Mouse (Mus musculus) embryonic stem cell, embryonic (primary cell): ENCODE data around the gene Rnase10.
"Not testable (repeated sequence)": the region's sequence is repeated elsewhere in the genome, so short reads cannot be mapped to it uniquely, and the experiment has no call there.

Experiments
- CTCF ChIA-PET, 4 experiments: fragments of 300-600 bp in 2 of 4; fragments of 350-600 bp in 2 of 4; sonication (Branson Sonifier 250); formaldehyde crosslinking; loops; one replicate each; lab custom pipeline; 2022; ENCODE audit warnings: inconsistent platforms in 2 of 4; lab: Charles Lee
- POLR2A ChIA-PET, 4 experiments: fragments of 300-600 bp in 2 of 4; fragments of 350-600 bp in 2 of 4; sonication (Branson Sonifier 250); formaldehyde crosslinking; loops; one replicate each; lab custom pipeline; 2022; ENCODE audit warnings: antibody characterized with exemption in 4 of 4, inconsistent platforms in 1 of 4; lab: Charles Lee

Gene Rnase10

DNA sequence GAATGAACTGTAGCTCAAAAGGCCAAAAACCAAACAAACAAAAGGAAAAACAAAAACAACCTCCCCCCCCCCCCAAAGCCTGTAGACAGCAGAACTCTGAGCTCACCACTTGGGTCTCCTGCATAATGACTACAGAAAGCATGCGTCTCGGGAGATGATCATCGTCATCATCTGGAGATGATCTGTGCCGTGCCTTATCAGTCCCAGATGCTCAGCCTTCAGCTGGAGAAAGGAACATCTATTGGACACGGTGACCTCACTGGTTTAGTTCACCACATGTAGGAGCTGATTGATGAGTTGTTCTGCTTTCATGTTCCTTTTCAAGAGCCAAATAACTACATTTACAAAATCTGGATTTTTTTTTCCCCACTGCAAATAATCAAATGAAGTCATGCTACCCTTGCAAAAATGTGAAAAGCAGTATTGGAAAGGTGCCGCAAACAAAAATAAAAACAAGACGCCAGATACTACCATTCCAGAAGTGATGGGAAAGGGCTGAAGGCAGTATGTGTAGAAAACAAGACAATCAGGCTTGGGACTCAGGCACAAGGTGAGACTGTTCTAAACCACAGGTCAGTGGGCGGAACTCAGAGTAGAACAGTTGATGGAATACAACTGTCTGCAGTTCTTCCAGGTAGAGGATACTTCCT is at the start of gene Rnase10:
Rnase10 (plus strand) TSS at position 600 of the 650 bp plus-strand sequence.
- ChIA-PET CTCF (interaction anchor here in 2 of 4 experiments (0.6 to 1.4 kb wide), 4 partner anchors 19 to 142 kb away, joined by 3 to 5 read pairs (median 4); no protein-coding TSS in a partner anchor), POLR2A (interaction anchor here in 2 of 4 experiments (0.6 to 1.9 kb wide), 6 partner anchors 11 to 201 kb away, joined by 3 to 7 read pairs (median 4); partner anchors contain the start of gene Ccnb1ip1 (in 1 of the 2))

DNA sequence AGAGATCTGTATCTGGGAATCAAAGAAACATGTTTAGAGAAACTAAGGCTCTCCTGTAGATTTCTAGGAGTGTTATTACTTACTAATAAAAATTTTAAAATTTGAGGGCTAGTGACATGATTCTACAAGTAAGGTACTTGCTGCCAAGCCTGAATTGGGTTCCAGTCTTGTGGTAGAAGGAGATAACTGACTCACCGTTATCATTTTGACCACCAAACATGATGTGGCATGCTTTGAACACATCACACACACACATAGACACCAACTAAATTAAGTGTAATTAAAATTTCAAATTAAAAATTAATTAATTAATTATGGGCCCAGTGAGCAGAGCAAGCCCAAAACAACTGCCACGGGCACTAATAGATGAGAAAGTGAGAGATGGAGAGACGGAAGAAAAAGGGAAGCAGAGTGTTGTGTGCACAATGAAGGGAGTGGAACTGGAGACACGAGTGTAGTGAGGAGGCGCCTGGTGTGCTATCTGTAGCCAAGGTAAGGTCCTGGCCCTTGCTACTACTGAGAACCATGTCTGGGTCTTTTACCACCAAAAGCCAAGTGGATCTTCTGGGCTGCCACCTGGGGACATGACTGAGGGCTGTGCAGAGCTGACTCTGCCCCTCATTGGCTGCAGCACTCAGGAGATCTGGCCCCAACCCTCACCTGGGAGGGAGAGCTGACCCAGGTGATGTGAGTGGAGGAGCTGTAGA is 49.1 kb upstream of the Rnase10 start:
- CTCF ChIA-PET = not testable (repeated sequence)
- POLR2A ChIA-PET = interaction anchor here in 2 of 4 experiments (1.0 to 2.0 kb wide), 2 partner anchors 9 to 20 kb away, joined by 4 to 6 read pairs; no protein-coding TSS in a partner anchor

DNA sequence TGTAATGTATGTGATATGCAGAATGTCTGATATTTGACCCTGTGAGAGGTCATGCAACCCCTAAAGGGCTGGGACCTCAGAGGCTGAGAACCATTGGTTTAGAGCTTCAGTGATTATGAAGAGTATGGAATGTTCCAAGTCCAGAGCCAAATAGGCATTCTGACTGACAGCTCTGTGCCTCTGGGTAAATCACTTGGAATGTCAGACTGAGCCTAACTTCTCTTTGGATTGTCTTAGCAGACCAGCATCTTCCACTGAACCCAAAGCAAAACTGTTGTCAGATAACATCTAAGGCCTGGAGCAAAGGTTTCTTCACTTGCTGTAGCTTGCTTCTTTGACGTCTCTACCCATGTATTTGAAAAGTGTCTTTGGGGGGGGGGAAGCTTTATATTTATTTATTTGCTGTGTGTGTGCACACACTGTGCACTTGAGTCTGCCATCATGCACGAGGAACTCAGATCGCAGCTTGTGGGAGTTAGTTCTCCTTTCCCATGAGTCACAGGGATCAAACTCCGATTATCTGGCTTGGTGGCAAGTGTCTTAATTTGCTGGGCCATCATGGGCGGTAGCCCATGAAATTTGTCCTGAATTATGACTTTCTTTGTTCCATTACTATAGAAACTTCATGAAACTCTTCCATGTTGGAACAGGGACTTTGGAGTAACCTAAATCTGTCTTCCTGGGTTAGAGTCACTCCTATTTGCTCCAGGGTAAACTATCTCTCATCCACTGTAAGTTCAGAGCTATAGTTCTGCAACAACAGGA is 39.2 kb upstream of the Rnase10 start:
- CTCF ChIA-PET = interaction anchor here in 2 of 4 experiments (0.6 to 1.0 kb wide), 3 partner anchors 12 to 57 kb away, joined by 3 to 4 read pairs (median 4); no protein-coding TSS in a partner anchor
- POLR2A ChIA-PET = interaction anchor here in 2 of 4 experiments (0.6 to 4.7 kb wide), 9 partner anchors 12 to 1131 kb away, joined by 3 to 20 read pairs (median 4); partner anchors contain the start of genes Pip4p1 (in 2 of the 2), Pnp (in 2 of the 2), Ccnb1ip1 (in 1 of the 2) and Osgep (in 1 of the 2)

DNA sequence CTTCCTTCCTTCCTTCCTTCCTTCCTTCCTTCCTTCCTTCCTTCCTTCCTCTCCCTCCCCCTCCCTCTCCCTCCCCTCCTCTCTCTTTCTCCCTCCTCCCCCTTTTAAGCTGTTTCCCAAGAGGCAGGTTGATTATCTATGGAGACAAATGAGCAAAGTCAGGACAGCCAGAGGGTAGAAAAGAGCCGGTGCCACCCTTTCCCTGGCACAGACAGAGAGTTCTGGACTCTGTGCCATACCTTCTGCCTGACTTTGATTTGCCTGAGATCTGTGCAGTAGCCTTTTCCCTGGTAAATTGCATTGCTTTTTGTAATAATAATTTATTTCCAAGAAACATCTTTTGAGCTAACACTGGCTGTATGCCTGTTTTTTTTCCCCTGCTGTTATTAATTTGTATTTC is 38.5 kb upstream of the Rnase10 start:
- ChIA-PET CTCF (interaction anchor here in 2 of 4 experiments (0.6 to 1.0 kb wide), 3 partner anchors 12 to 56 kb away, joined by 3 to 4 read pairs (median 4); no protein-coding TSS in a partner anchor), POLR2A (interaction anchor here in 2 of 4 experiments (0.6 to 4.7 kb wide), 14 partner anchors 9 to 1131 kb away, joined by 3 to 20 read pairs (median 4); partner anchors contain the start of genes Pip4p1 (in 2 of the 2), Pnp (in 2 of the 2), Ccnb1ip1 (in 1 of the 2) and Gm49342 (in 1 of the 2))

DNA sequence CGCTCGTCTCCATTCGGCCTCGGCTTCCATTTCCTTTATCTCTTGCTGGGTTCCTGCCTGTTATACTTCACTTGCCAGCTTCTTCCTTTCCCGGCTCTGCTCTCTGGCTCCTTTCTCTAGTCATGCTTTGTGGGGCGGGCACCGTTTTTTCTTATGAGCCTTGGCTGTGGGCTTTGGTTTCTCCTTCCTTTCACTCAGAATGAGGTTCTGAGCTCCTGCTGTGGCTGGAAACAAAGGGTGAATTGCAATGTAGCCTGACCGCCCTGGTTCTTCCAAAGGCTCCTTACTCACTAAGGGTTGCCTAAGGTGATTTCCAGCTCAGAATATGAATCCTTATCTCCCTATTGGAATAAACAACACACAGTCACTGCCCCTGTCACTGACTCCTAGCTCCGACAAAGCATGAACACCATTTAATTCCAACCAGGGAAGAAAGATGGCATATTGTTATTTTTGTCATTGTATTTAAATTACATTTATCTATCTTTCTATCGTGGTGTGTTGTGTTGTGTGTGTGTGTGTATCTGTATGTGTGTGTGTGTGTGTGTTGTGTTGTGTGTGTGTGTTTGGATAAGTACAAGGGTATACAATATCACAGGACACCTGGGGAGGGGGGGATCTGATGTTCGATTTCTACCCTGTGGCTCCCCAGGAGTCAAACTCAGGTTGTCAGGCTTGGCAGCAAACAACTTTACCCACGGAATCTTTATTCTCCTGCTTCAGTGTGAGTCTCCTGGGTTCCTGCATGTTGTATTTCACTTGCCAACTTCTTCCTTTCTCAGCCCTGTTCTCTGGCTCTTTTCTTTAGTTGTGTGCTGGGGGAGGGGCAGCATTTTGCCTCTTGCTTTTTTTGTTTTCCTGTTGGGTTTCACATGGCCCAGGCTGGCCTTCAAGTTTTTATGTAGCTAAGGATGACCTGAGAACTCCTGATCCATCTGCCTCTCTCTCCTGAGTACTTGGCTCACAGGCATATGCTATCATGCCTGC is 37.7 kb upstream of the Rnase10 start:
- POLR2A ChIA-PET = interaction anchor here in 2 of 4 experiments (0.6 to 4.7 kb wide), 14 partner anchors 8 to 52 kb away, joined by 3 to 20 read pairs (median 4); partner anchors contain the start of genes Pip4p1 (in 2 of the 2), Pnp (in 2 of the 2), Gm49342 (in 1 of the 2) and Osgep (in 1 of the 2)

DNA sequence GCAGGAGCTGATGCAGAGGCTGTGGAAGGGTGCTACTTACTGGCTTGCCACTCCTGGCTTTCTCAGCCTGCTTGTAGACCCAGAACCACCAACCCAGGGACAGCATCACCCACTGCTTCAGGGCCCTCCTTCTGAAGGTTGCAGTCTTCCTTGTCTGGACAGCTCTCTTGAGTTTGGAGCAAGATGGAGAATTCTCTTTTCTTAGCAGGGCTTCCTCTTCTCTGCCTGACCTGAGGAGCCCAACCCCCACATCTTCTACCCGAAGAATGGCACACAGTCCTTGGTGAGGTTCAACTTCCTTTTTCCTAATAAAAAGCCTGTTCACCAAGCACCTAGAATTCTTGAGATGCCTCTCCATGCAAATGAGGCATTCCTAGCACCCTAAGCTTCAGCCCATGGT is 36.7 kb upstream of the Rnase10 start:
- ChIA-PET CTCF (no interaction called here), POLR2A (interaction anchor here in 2 of 4 experiments (0.6 to 4.7 kb wide), 5 partner anchors 9 to 50 kb away, joined by 3 to 20 read pairs (median 9); partner anchors contain the start of genes Pip4p1 (in 2 of the 2) and Pnp (in 2 of the 2))

More for the DNA sequence above, 37.7 kb upstream of the Rnase10 start:
- CTCF ChIA-PET = no interaction called here

DNA sequence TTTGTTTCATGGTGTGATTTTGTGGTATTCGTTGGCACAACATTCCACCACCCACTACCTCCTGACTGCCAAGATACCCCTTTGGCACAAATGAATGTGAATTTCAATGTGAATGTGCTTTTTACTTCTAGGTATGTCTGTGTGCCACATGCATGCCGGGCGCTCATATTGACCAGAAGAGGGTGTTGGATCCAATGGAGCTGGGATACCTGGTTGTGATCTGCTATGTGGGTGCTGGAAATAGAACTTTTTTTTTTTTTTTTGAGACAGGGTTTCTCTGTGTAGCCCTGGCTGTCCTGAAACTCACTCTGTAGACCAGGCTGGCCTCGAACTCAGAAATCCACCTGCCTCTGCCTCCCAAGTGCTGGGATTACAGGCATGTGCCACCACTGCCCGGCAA is 34.5 kb upstream of the Rnase10 start:
- POLR2A ChIA-PET = interaction anchor here in 2 of 4 experiments (0.6 to 1.4 kb wide), 6 partner anchors 14 to 42 kb away, joined by 3 to 5 read pairs (median 3); partner anchors contain the start of genes Gm49342 (in 1 of the 2), Pip4p1 (in 1 of the 2) and Pnp (in 1 of the 2)

DNA sequence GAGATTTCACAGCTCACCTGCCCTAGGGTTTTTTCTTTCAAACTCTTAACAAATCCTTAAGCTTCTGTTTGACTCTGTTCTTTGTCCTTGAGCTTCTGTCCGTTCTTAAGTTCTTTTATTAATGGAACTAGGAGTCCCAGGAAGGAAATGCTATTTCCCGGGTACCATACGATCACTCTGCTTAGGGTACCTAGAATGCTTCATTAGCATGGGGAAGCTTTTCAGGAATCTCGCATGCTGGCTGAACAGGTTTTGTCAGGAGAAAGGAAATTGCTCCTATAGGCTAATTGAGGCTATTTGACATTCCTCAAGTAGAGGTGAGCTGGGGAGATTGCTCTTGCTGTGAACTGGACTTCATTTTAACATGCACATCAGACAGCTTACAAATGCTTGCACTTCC is 33.9 kb upstream of the Rnase10 start:
- ChIA-PET CTCF (interaction anchor here in 1 of 4 experiments (0.6 to 1.2 kb wide), 2 partner anchors 53 to 118 kb away, joined by 3 to 4 read pairs; no protein-coding TSS in a partner anchor), POLR2A (interaction anchor here (0.6 to 1.4 kb wide), 11 partner anchors 13 to 92 kb away, joined by 3 to 5 read pairs (median 3); partner anchors contain the start of genes Apex1 (in 1 of the 4), Gm49342 (in 1 of the 4), Osgep (in 1 of the 4) and Pip4p1 (in 1 of the 4))

More for the DNA sequence above, 34.5 kb upstream of the Rnase10 start:
- CTCF ChIA-PET = interaction anchor here in 1 of 4 experiments (1.2 kb wide), 1 partner anchor 117 kb away, joined by 4 read pairs; no protein-coding TSS in a partner anchor

DNA sequence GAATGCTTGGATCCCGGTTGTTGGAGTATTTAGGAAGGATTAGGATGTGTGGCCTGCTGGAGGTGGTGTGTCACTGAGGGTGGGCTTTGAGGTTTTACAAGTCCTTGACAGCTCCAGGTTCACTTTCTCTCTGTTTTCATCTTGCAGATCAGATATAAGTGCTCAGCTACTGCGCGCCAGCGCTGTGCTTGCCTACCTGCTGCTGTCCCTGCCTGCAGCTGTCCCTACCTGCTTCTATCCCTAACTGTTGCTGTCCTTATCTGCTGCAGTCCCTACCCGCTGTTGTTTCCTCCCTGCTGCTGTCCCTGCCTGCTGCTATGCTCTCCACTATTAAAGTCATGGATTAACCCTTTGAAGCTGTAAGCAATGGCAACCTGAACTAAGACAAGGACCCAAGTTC is 32.5 kb upstream of the Rnase10 start:
- CTCF ChIA-PET = no interaction called here
- POLR2A ChIA-PET = interaction anchor here in 1 of 4 experiments (1.4 kb wide), 1 partner anchor 50 kb away, joined by 3 read pairs; the partner anchor contains the start of genes Apex1 and Osgep

DNA sequence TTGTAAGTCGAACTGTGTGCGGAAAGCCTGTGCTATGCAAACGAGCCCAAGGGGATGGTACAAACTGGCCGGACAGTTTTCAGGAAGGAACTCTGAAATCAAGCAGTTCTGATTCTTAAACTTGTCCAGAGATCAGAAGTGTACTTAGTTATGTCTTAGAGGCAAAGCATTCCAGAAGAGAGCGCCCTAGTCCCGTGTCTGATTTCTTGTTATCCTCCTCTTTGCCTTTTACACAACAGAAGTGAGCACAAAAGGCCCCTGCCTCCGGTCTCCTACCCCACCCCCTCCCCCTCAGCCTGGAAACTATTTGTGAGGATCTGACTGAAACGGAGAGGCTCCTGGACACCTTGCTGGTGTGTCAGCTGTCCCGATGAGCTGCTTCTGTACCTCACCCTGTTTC is 30.9 kb upstream of the Rnase10 start:
- CTCF ChIA-PET = interaction anchor here in 2 of 4 experiments (0.7 to 1.5 kb wide), 2 partner anchors 51 to 67 kb away, joined by 3 to 9 read pairs; no protein-coding TSS in a partner anchor
- POLR2A ChIA-PET = interaction anchor here in 2 of 4 experiments (0.6 to 1.8 kb wide), 5 partner anchors 13 to 169 kb away, joined by 3 to 6 read pairs (median 4); partner anchors contain the start of genes Ccnb1ip1 (in 1 of the 2), Parp2 (in 1 of the 2), Pip4p1 (in 1 of the 2) and Pnp (in 1 of the 2)

DNA sequence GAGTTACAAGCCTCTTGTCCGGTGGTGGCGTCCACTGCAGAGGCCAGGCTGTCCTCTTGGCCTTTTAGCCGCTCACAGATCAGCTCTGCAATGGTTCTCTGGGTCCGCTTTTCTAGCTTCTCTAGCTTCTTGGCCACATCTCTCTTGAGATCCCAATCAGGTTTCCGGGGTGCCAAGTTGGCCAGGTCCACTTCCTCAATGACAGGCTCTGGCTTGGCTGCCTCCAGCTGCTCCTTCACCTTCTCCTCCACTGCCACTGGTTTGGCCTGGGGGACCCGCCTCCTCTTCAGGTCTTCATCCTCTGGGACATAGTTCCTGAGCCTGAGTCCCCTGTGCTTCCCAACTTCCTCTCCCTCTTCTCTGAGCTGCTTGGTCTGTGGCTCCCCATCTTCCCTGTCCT is 29.1 kb upstream of the Rnase10 start:
- ChIA-PET POLR2A (interaction anchor here in 1 of 4 experiments (1.2 to 3.1 kb wide), 7 partner anchors 9 to 55 kb away, joined by 3 to 20 read pairs (median 7); partner anchors contain the start of genes Apex1, Osgep, Pip4p1 and Pnp), CTCF (interaction anchor here in 1 of 4 experiments (1.6 kb wide), 1 partner anchor 113 kb away, joined by 3 read pairs; the partner anchor contains the start of genes Ang and Rnase4)

DNA sequence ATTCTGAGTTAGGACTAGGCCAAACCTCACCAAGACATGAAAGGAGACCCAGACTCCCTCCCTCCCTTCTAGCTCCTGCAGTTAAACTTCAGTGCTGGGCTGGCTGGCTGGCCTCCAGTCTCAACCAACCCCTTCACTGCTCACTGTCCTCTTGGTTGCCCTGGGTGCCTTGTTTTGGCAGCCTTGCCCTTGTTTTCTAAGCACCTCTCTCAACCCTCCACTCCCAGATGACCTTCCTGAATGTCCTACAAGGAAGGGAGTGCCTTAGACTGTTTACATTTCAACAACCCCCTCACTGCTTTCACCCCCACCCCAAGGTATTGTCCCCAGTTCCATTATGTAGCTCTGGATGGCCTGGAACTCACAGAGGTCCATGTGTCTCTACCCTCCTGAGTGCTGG is 27.9 kb upstream of the Rnase10 start:
- ChIA-PET POLR2A (interaction anchor here in 3 of 4 experiments (0.6 to 3.1 kb wide), 15 partner anchors 9 to 86 kb away, joined by 3 to 20 read pairs (median 3); partner anchors contain the start of genes Pnp (in 2 of the 3), Gm49342 (in 1 of the 3) and Pip4p1 (in 1 of the 3)), CTCF (interaction anchor here in 1 of 4 experiments (0.6 kb wide), 1 partner anchor 171 kb away, joined by 4 read pairs; no protein-coding TSS in a partner anchor)

DNA sequence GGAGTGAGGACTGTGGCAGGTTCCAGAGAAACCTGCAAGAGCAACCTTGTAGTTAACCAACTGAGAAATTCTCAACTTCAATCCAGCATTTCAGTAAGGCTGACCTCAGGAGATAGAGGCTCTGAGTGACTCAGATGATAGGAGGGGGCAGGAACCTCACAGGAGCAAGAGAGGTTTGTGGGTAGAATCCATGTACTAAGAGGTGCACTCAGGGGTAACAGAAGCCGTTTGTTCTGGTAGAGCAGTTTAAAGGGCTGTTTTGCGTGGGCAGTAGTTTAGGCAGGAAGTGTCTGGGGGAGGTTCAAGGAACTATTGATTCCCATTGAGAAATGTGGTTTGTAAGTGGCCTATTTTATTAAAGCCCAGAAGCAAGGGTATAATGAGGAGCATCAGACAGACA is 26.3 kb upstream of the Rnase10 start:
- POLR2A ChIA-PET = interaction anchor here in 1 of 4 experiments (3.1 kb wide), 1 partner anchor 12 kb away, joined by 20 read pairs; no protein-coding TSS in a partner anchor
- CTCF ChIA-PET = interaction anchor here in 1 of 4 experiments (0.6 kb wide), 1 partner anchor 12 kb away, joined by 4 read pairs; no protein-coding TSS in a partner anchor

DNA sequence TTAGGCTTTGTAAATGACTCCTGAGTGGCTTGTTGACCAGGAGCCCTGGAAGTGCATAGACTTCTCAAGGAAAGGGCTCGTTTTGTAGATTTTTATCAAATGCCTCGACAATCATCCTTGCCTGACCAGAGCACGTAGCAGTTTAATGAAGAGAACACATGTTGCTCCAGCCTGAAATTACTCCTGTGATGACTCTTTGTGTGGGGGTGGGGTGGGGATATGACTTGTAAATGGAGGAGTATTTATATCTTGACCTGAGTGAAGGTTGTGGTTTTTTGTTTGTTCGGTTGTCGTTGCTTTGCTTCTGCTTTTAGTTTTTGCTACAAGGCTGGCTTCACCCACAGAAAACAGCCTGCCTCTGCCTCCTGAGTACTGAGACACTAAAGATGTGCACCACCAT is 25.7 kb upstream of the Rnase10 start:
- ChIA-PET CTCF (no interaction called here), POLR2A (interaction anchor here in 1 of 4 experiments (0.6 to 0.7 kb wide), 3 partner anchors 32 to 427 kb away, joined by 3 to 6 read pairs (median 4); no protein-coding TSS in a partner anchor)

DNA sequence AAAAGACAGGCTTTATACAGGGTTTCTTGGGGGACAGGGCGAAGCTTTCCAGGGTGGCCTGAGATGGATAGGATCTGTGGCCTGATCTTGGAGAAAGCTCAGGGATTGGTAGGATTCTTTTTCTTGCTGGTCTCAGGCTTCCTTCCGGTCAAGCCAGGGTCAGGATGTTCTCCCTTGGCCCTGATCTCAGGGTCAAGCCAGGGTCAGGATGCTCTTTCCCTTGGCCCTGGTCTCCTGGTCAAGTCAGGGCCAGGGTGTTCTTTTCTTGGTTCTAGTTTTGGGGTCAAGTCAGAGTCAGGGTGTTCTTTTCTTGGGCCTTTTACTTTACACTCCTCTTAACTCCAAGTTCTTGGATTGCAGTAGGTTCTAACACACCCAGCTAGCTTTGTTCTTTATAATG is 19.9 kb upstream of the Rnase10 start:
- CTCF ChIA-PET = no interaction called here
- POLR2A ChIA-PET = interaction anchor here in 1 of 4 experiments (2.8 kb wide), 1 partner anchor 8 kb away, joined by 9 read pairs; no protein-coding TSS in a partner anchor
